Mouse (Mus musculus) neural tube, embryonic 12.5 days (tissue): Measurements from ENCODE around the gene Nfam1. TPM values are rescaled to one million over a fixed set of nuclear protein-coding genes. Genes with fewer than 3 reads are reported as not detected.
A peak's percentile ranks its signal among the peaks of the same experiment; 100 is the strongest.

Experiments
- ATAC-seq: fragments of 200-750 bp; cut with Nextera tagmentation; 2 replicates; pipeline ENCODE4 v1.8.0; 2017; ENCODE audit warnings: low read depth, mild to moderate bottlenecking, moderate TSS enrichment, moderate library complexity; ENCODE audit not compliant: low FRiP score
- H3K27ac ChIP-seq: fragments of 300-500 bp; sonication (generic); 2 replicates; pipeline ENCODE4 v1.5.1; 2016
- H3K27me3 ChIP-seq: fragments of 300-500 bp; sonication (generic); replicated peaks from 2 replicates; pipeline ENCODE4 v1.6.1; 2016; ENCODE audit warnings: mild to moderate bottlenecking
- H3K36me3 ChIP-seq: fragments of 300-500 bp; sonication (generic); 2 replicates; pipeline ENCODE4 v1.6.1; 2016; ENCODE audit warnings: mild to moderate bottlenecking
- H3K4me1 ChIP-seq: fragments of 300-500 bp; sonication (generic); 2 replicates; pipeline ENCODE4 v1.6.1; 2016
- H3K4me2 ChIP-seq: fragments of 300-500 bp; sonication (generic); replicated peaks from 2 replicates; pipeline ENCODE4 v1.6.1; 2016; ENCODE audit warnings: mild to moderate bottlenecking
- H3K4me3 ChIP-seq: fragments of 300-500 bp; sonication (generic); 2 replicates; pipeline ENCODE4 v1.5.1; 2016
- H3K9ac ChIP-seq: fragments of 300-500 bp; sonication (generic); 2 replicates; pipeline ENCODE4 v1.6.1; 2016; ENCODE audit warnings: mild to moderate bottlenecking
- H3K9me3 ChIP-seq: fragments of 300-500 bp; sonication (generic); 2 replicates; pipeline ENCODE4 v1.6.1; 2016; ENCODE audit warnings: mild to moderate bottlenecking
- WGBS: fragments of 180-500 bp; shearing (Covaris S2); methylation state at CpG from one replicate; pipeline ENCODE4 v1.1.7; 2016; 5-methylcytosine and 5-hydroxymethylcytosine counted together
- microRNA-seq: library from miRNA; unstranded; fragments of <30 nt; microRNA quantifications from one replicate; pipeline ENCODE4, GENCODE M21; 2017
- polyA plus RNA-seq: library from polyadenylated mRNA; unstranded; fragments of >200 nt; fragmentation: Nextera tagmentation; extraction: Ambion mirVana; gene quantifications from 2 replicates; pipeline ENCODE4 v1.2.1, GENCODE M21; 2016

The Nfam1 gene
- polyA plus RNA-seq, 1 experiment from 2014 or later = 2.4 TPM

GRCm38 (mm10) chr15:82950246-82950645 lies 82.9 kb downstream of the Nfam1 start:
- no peak for ATAC-seq
- Histone ChIP-seq H3K27me3 (peaks cover 78% of the 10 kb centered on the region), H3K9me3 (no peaks in the 10 kb centered on the region), H3K4me3 (no peak overlapping the region), H3K9ac (no peak overlapping the region), H3K4me2 (peak overlapping the region; percentile 23; the same call in 1 of the 2 replicates), H3K27ac (no peak overlapping the region), H3K36me3 (no peaks in the 10 kb centered on the region), H3K4me1 (peaks cover 45% of the 10 kb centered on the region)
- WGBS = 31% methylated on average over 8 of the region's 8 CpGs

DNA sequence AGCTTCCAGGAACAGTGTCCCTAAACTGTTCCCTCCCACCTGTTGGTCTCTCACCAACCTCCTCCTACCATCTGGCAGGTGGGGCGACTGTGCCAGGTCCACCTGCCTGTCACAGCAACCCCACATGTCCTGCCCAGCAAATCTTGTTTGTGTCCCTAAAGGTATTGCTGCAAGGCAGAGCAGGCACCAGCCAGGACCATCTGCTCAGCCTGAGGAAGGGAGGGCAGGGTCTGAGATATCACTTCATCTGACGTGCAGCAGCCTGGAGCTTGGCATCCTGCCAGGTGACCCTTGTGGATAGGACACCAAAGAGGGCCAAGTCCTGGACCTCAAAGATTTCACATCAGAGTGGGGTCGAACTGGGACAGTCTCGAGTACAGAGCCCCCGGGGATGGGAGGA lies 85.7 kb downstream of the Nfam1 start:
- no peak for ATAC-seq
- Histone ChIP-seq H3K9me3 (no peaks in the 10 kb centered on the region), H3K36me3 (no peaks in the 10 kb centered on the region), H3K4me2 (no peak overlapping the region), H3K27me3 (peaks cover 83% of the 10 kb centered on the region), H3K27ac (no peak overlapping the region), H3K4me3 (no peak overlapping the region), H3K4me1 (peaks cover 32% of the 10 kb centered on the region), H3K9ac (no peak overlapping the region)
- WGBS = 72% methylated on average over 5 of the region's 5 CpGs

DNA sequence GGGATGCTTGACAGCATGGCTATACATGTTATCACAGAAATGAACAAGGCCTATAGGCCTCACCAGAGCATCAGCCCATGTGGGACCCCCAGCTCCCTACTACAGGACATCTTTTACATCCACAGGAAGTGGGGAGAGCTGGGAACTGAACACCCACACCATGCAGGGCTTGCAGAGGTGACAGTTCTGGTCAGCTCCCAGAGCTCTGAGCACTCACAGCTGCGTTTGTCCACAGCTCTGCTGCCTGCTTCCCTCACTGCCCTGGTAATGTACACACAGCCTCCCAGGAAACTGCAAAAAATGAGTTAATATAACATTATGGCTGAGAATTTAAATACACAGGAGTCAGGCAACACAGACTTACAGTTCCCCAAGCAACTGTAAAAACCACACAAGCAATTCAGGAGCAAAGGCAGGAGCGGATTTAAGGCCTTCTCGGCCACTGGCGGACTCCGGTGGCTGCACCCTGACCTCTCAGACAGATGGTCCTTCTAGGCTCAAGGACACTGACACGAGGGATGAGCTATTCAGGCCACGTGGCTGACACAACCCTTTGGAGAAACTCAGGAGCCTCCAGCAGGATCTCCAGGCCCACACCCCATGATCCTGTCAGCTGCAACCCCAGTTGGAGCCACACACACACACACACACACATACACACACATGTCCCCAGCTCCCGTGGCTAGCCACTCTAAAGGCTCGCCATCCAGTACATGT lies 88.5 kb downstream of the Nfam1 start:
- no peak overlapping the region for H3K4me2 ChIP-seq
- no peak overlapping the region for H3K4me3 ChIP-seq
- no peaks in the 10 kb centered on the region for H3K9me3 ChIP-seq
- no peaks in the 10 kb centered on the region for H3K36me3 ChIP-seq
- no peak overlapping the region for H3K9ac ChIP-seq
- WGBS = 71% methylated on average over 9 of the region's 9 CpGs
- no peak overlapping the region for H3K27ac ChIP-seq
- ATAC-seq = no peak
- H3K4me1 ChIP-seq = peaks cover 38% of the 10 kb centered on the region
- H3K27me3 ChIP-seq = peaks cover 65% of the 10 kb centered on the region

Small RNA genes within 50 kb of the gene (microRNA-seq; reads per million reads assigned to microRNA genes)
- gene Mir3080 = 12.2 reads per million, percentile 25 among the genes with 10 or more reads in this experiment

Other genes with a start within 250 kb of the Nfam1 start
- gene Cyp2d26, start 239.0 kb downstream of the Nfam1 start, polyA plus RNA-seq = not detected in 2 replicates
- gene Tcf20, start 45.4 kb downstream of the Nfam1 start, polyA plus RNA-seq = 9.8 and 11.8 TPM in 2 replicates
- gene Serhl, start 56.2 kb upstream of the Nfam1 start, polyA plus RNA-seq = 40.0 and 42.1 TPM in 2 replicates
- 57.5 and 61.1 TPM in 2 replicates for gene Rrp7a, start 89.5 kb upstream of the Nfam1 start, polyA plus RNA-seq
- 160 and 168 TPM in 2 replicates for gene Poldip3, start 116.1 kb upstream of the Nfam1 start, polyA plus RNA-seq
- 143 and 157 TPM in 2 replicates for gene Cyb5r3, start 139.3 kb upstream of the Nfam1 start, polyA plus RNA-seq
- gene A4galt, start 218.5 kb upstream of the Nfam1 start, polyA plus RNA-seq = 1.5 and 1.8 TPM in 2 replicates